In the genomic region with DNA sequence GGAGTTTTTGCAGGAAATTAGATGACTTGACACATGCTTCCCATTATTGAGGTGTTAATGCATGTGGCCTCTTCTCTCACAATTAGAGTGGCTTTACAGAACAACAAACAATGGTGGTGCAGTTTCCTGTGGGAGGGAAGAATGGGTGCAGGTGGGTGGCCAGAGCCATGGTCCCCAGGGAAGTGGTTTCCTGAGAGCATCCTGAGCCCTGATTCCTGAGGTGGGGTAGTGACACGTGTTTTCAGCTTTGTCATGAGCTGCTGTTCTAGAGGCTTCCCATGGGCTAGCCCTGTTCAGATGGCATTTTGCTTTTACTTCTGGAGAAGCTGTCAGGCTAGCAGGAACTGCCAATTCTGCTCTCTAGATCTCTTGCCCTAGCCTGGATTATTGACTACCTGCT, we compare ENCODE assay signal across 14 mouse cellular contexts. TPM values are rescaled to one million over a fixed set of nuclear protein-coding genes. Genes with fewer than 3 reads are reported as not detected.
DNase-seq lines count a peak whose midpoint lies in the region; ATAC-seq and TF ChIP-seq lines count a peak whose summit lies in the region.
"Had no signal": no experiment of that assay in that cellular context is flagged by ENCODE, and none has a peak within 500 bp of the region (broad histone marks: within the 10 kb centered on the region; RNA-seq: fewer than 3 reads in every experiment).

No protein-coding gene starts in this region.

- no peak overlapping the region for H3K27ac ChIP-seq in heart, embryonic 11.5 days (ENCODE audit: low read depth, low read length)
- H3K27ac ChIP-seq in neural tube, embryonic 13.5 days (replicated peaks), result 0 out of 2 replicates have a peak overlapping the region, but pooled peaks have one; percentile 18
- H3K27ac ChIP-seq in heart, embryonic 15.5 days, result peak overlapping the region; percentile 17
- H3K27ac ChIP-seq in liver, postnatal 0 days (ENCODE audit: low read depth), result no peak overlapping the region
- H3K27ac ChIP-seq in hindbrain, embryonic 14.5 days, result no peak overlapping the region
- H3K27ac ChIP-seq: kidney, embryonic 15.5 days; neural tube, embryonic 12.5 days had no signal

- H3K4me3 ChIP-seq in heart, embryonic 11.5 days (ENCODE audit: low read depth, low read length), result no peak overlapping the region
- no peak overlapping the region for H3K4me3 ChIP-seq in neural tube, embryonic 13.5 days
- no peak overlapping the region for H3K4me3 ChIP-seq in heart, embryonic 15.5 days
- no peak overlapping the region for H3K4me3 ChIP-seq in liver, postnatal 0 days (ENCODE audit: low read depth, low read length)
- no peak overlapping the region for H3K4me3 ChIP-seq in hindbrain, embryonic 14.5 days (replicated peaks; ENCODE audit: low read length)
- H3K4me3 ChIP-seq: kidney, embryonic 15.5 days; neural tube, embryonic 12.5 days had no signal

- no peak overlapping the region for H3K4me2 ChIP-seq in heart, embryonic 11.5 days
- H3K4me2 ChIP-seq in neural tube, embryonic 13.5 days, result no peak overlapping the region
- H3K4me2 ChIP-seq in heart, embryonic 15.5 days, result no peak overlapping the region
- H3K4me2 ChIP-seq in liver, postnatal 0 days (ENCODE audit: low read depth, low read length), result no peak overlapping the region
- H3K4me2 ChIP-seq in hindbrain, embryonic 14.5 days (replicated peaks), result no peak overlapping the region
- H3K4me2 ChIP-seq: kidney, embryonic 15.5 days; neural tube, embryonic 12.5 days had no signal

- H3K27me3 ChIP-seq in heart, embryonic 11.5 days (ENCODE audit: control insufficient read depth, insufficient read depth, low read length), result no peaks in the 10 kb centered on the region
- H3K27me3 ChIP-seq in neural tube, embryonic 13.5 days, result no peaks in the 10 kb centered on the region
- H3K27me3 ChIP-seq in heart, embryonic 15.5 days, result no peaks in the 10 kb centered on the region
- H3K27me3 ChIP-seq in liver, postnatal 0 days (ENCODE audit: insufficient read depth, low read length), result no peaks in the 10 kb centered on the region
- H3K27me3 ChIP-seq in hindbrain, embryonic 14.5 days (ENCODE audit: control insufficient read depth, insufficient read depth, low read length), result no peaks in the 10 kb centered on the region
- H3K27me3 ChIP-seq: kidney, embryonic 15.5 days; neural tube, embryonic 12.5 days had no signal

- 43% methylated on average over 1 of the region's 1 CpGs for WGBS in heart, embryonic 11.5 days (ENCODE audit: insufficient replicate concordance)
- 12% methylated on average over 1 of the region's 1 CpGs for WGBS in neural tube, embryonic 13.5 days
- WGBS in heart, embryonic 15.5 days, result 27% methylated on average over 1 of the region's 1 CpGs
- WGBS in liver, postnatal 0 days (ENCODE audit: insufficient replicate concordance), result 20% methylated on average over 1 of the region's 1 CpGs
- 17% methylated on average over 1 of the region's 1 CpGs for WGBS in hindbrain, embryonic 14.5 days

- peaks cover 30% of the 10 kb centered on the region for H3K4me1 ChIP-seq in heart, embryonic 11.5 days (ENCODE audit: control insufficient read depth, insufficient read depth, low read length)
- H3K4me1 ChIP-seq in neural tube, embryonic 13.5 days (replicated peaks), result peaks cover 12% of the 10 kb centered on the region; the same call in 1 of the 2 replicates
- peaks cover 41% of the 10 kb centered on the region for H3K4me1 ChIP-seq in heart, embryonic 15.5 days (replicated peaks)
- H3K4me1 ChIP-seq in liver, postnatal 0 days (ENCODE audit: insufficient read depth), result peaks cover 18% of the 10 kb centered on the region
- H3K4me1 ChIP-seq in hindbrain, embryonic 14.5 days (replicated peaks; ENCODE audit: control insufficient read depth, insufficient read depth, low read length), result no peaks in the 10 kb centered on the region
- H3K4me1 ChIP-seq: neural tube, embryonic 12.5 days had no signal

- no peaks in the 10 kb centered on the region for H3K36me3 ChIP-seq in heart, embryonic 11.5 days (ENCODE audit: control insufficient read depth, insufficient read depth, low read length)
- no peaks in the 10 kb centered on the region for H3K36me3 ChIP-seq in neural tube, embryonic 13.5 days
- no peaks in the 10 kb centered on the region for H3K36me3 ChIP-seq in heart, embryonic 15.5 days
- H3K36me3 ChIP-seq in liver, postnatal 0 days (replicated peaks; ENCODE audit: insufficient read depth, low read length), result no peaks in the 10 kb centered on the region
- no peaks in the 10 kb centered on the region for H3K36me3 ChIP-seq in hindbrain, embryonic 14.5 days (replicated peaks; ENCODE audit: control insufficient read depth, insufficient read depth)
- H3K36me3 ChIP-seq: kidney, embryonic 15.5 days; neural tube, embryonic 12.5 days had no signal

- no peaks in the 10 kb centered on the region for H3K9me3 ChIP-seq in heart, embryonic 11.5 days (replicated peaks; ENCODE audit: control insufficient read depth, low read length)
- H3K9me3 ChIP-seq in neural tube, embryonic 13.5 days, result no peaks in the 10 kb centered on the region
- H3K9me3 ChIP-seq in heart, embryonic 15.5 days (replicated peaks), result no peaks in the 10 kb centered on the region
- H3K9me3 ChIP-seq in liver, postnatal 0 days (ENCODE audit: low read length), result no peaks in the 10 kb centered on the region
- H3K9me3 ChIP-seq in hindbrain, embryonic 14.5 days (ENCODE audit: control insufficient read depth, low read length), result no peaks in the 10 kb centered on the region
- H3K9me3 ChIP-seq: kidney, embryonic 15.5 days; neural tube, embryonic 12.5 days had no signal

- H3K9ac ChIP-seq in heart, embryonic 11.5 days (ENCODE audit: low read depth, low read length), result no peak overlapping the region
- no peak overlapping the region for H3K9ac ChIP-seq in neural tube, embryonic 13.5 days
- H3K9ac ChIP-seq in heart, embryonic 15.5 days, result no peak overlapping the region
- no peak overlapping the region for H3K9ac ChIP-seq in liver, postnatal 0 days (replicated peaks)
- no peak overlapping the region for H3K9ac ChIP-seq in hindbrain, embryonic 14.5 days
- H3K9ac ChIP-seq: kidney, embryonic 15.5 days; neural tube, embryonic 12.5 days had no signal

- no peak for ATAC-seq in heart, embryonic 11.5 days (replicated peaks; ENCODE audit: insufficient number of reproducible peaks, low FRiP score, low TSS enrichment)
- no peak for ATAC-seq in neural tube, embryonic 13.5 days (ENCODE audit: low read depth)
- ATAC-seq in heart, embryonic 15.5 days (replicated peaks; ENCODE audit: insufficient number of reproducible peaks, insufficient read depth, low FRiP score, low read depth), result no peak
- no peak for ATAC-seq in liver, postnatal 0 days
- ATAC-seq in hindbrain, embryonic 14.5 days (ENCODE audit: low FRiP score), result no peak
- ATAC-seq: hindbrain, embryonic 16.5 days had no signal

- DNase-seq in heart, adult 11 months, result peak; percentile 98
- no peak for DNase-seq in neural tube, embryonic 10.5 days (ENCODE audit: extremely low spot score, low spot score)
- DNase-seq in liver, postnatal 0 days, result no peak
- no peak for DNase-seq in hindbrain, embryonic 14.5 days (ENCODE audit: low spot score)
- DNase-seq: cerebellum, adult 11-12 months; layer of hippocampus, adult 9-11 months; liver; lung, adult 2 months had no signal

- no peak for TF ChIP-seq CTCF in liver, postnatal 0 days (IDR thresholded peaks at IDR 0.05; ENCODE audit: low read depth)

- TF ChIP-seq EP300 in liver, postnatal 0 days (IDR thresholded peaks at IDR 0.05; ENCODE audit: low read depth), result no peak

RNA-seq across cellular contexts. Expression of a gene that starts 59.4 kb away (rescaled TPM):
- 4.7 and 4.9 TPM in 2 replicates for polyA plus RNA-seq in heart, embryonic 11.5 days (2014; fragmentation: Nextera tagmentation; extraction: Ambion mirVana)
- polyA plus RNA-seq in neural tube, embryonic 13.5 days (2015; fragmentation: Nextera tagmentation; extraction: Ambion mirVana), result 2.7 and 2.9 TPM in 2 replicates
- 3.2 and 3.4 TPM in 2 replicates for polyA plus RNA-seq in heart, embryonic 15.5 days (2015; fragmentation: Nextera tagmentation; extraction: Ambion mirVana)
- 0.47 TPM in 2 replicates for polyA plus RNA-seq in liver, postnatal 0 days (2015; fragmentation: Nextera tagmentation; extraction: Ambion mirVana)
- 3.1 and 3.4 TPM in 2 replicates for polyA plus RNA-seq in hindbrain, embryonic 14.5 days (2014; fragmentation: Nextera tagmentation; extraction: Ambion mirVana)

Comparison
In these comparisons a context has a peak if more than half of its experiments do, and no peak if none do; other contexts are left out.
1. H3K27ac ChIP-seq: peak in neural tube, embryonic 13.5 days (single experiment) and heart, embryonic 15.5 days (single experiment); none in heart, embryonic 11.5 days (single experiment), liver, postnatal 0 days (single experiment) and hindbrain, embryonic 14.5 days (single experiment).